Mouse (Mus musculus) lung, embryonic 14.5 days (tissue): ENCODE data around the gene Ccdc96. TPM values are rescaled to one million over a fixed set of nuclear protein-coding genes. Genes with fewer than 3 reads are reported as not detected.
A peak's percentile ranks its signal among the peaks of the same experiment; 100 is the strongest.

ENCODE experiments used
- ATAC-seq: fragments of 200-750 bp; cut with Nextera tagmentation; 2 replicates; pipeline ENCODE4 v1.8.0; 2017; ENCODE audit warnings: mild to moderate bottlenecking, moderate TSS enrichment, moderate library complexity; ENCODE audit not compliant: insufficient read depth
- DNase-seq: peaks from one replicate; pipeline ENCODE4 v3.0.0-alpha.2; 2015
- H3K27ac ChIP-seq: fragments of 300-500 bp; sonication (generic); 2 replicates; pipeline ENCODE4 v1.5.1; 2014; ENCODE audit warnings: low read depth, mild to moderate bottlenecking, moderate library complexity
- H3K27me3 ChIP-seq: fragments of 300-500 bp; sonication (generic); 2 replicates; pipeline ENCODE4 v1.6.1; 2014; ENCODE audit warnings: low read length, control low read depth; ENCODE audit not compliant: insufficient read depth
- H3K36me3 ChIP-seq: fragments of 300-500 bp; sonication (generic); 2 replicates; pipeline ENCODE4 v1.6.1; 2014; ENCODE audit warnings: control low read depth; ENCODE audit not compliant: insufficient read depth
- H3K4me1 ChIP-seq: fragments of 300-500 bp; sonication (generic); 2 replicates; pipeline ENCODE4 v1.6.1; 2014; ENCODE audit warnings: antibody characterized with exemption, control low read depth; ENCODE audit not compliant: insufficient read depth
- H3K4me2 ChIP-seq: fragments of 300-500 bp; sonication (generic); 2 replicates; pipeline ENCODE4 v1.6.1; 2014; ENCODE audit warnings: mild to moderate bottlenecking
- H3K4me3 ChIP-seq: fragments of 300-500 bp; sonication (generic); 2 replicates; pipeline ENCODE4 v1.5.1; 2014; ENCODE audit warnings: low read depth, low read length
- H3K9ac ChIP-seq: fragments of 300-500 bp; sonication (generic); 2 replicates; pipeline ENCODE4 v1.6.1; 2014
- H3K9me3 ChIP-seq: fragments of 300-500 bp; sonication (generic); 2 replicates; pipeline ENCODE4 v1.6.1; 2016; ENCODE audit warnings: low read depth, low read length, control low read depth
- CTCF ChIP-seq: IDR thresholded peaks from 2 replicates; pipeline ENCODE4 v1.5.1; 2016; ENCODE audit warnings: antibody characterized with exemption, low read depth
- WGBS: fragments of 180-500 bp; shearing (Covaris S2); extraction: QIAGEN DNeasy Blood & Tissue Kit; methylation state at CpG from one replicate; pipeline ENCODE4 v1.1.7; 2014; 5-methylcytosine and 5-hydroxymethylcytosine counted together
- polyA plus RNA-seq: library from polyadenylated mRNA; unstranded; fragments of >200 nt; fragmentation: Nextera tagmentation; extraction: Ambion mirVana; gene quantifications from 2 replicates; pipeline ENCODE4 v1.2.1, GENCODE M21; 2014

Gene Ccdc96
- polyA plus RNA-seq, 1 experiment from 2014 or later: 0.28 TPM

DNA sequence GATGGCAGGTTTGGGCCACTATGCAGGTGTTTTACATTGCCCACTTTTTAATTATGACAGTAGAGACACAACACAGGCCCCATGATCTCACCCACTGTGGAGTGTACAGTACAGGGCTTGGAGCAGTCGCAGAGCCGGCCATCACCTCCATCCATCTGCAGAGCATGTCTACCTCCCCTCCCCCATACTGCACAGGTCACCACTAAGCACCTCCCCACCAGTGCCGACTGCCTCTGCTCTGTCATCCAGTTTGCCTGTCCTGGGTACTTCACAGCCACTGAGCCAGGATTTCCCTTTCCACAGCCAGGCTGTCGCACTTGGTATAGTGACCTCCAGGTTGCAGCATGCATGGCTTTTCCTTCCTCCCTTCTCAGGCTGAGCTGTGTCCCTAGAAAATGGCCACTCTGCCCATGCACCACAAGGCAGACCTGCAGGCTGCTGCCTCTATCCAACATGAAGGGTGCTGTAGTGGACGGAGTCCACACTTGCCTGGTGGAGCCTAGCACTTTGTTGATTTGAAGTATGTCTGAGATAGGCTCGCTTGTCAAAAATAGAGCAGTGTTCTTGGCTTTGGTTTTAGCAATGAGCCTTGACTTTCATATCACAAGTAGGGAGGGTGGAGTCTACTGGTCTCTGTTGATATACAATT, 34.6 kb upstream of the Ccdc96 start:
- H3K27ac ChIP-seq: no peak overlapping the region
- 50% methylated on average over 6 of the region's 6 CpGs for WGBS

GRCm38 (mm10) chr5:36451119-36451518, 33.3 kb upstream of the Ccdc96 start:
- DNase-seq (peak; percentile 47), ATAC-seq (no peak; the same call in 1 of the 2 replicates)
- no peaks in the 10 kb centered on the region for H3K9me3 ChIP-seq
- no peaks in the 10 kb centered on the region for H3K4me1 ChIP-seq
- H3K9ac ChIP-seq: no peak overlapping the region
- no peaks in the 10 kb centered on the region for H3K36me3 ChIP-seq
- TF ChIP-seq CTCF: no peak
- 16% methylated on average over 8 of the region's 10 CpGs for WGBS
- no peak overlapping the region for H3K4me3 ChIP-seq
- H3K27ac ChIP-seq: no peak overlapping the region
- no peaks in the 10 kb centered on the region; the same call in 1 of the 2 replicates for H3K27me3 ChIP-seq
- H3K4me2 ChIP-seq: no peak overlapping the region

More for the DNA sequence above, 34.6 kb upstream of the Ccdc96 start:
- Histone ChIP-seq H3K9me3 (no peaks in the 10 kb centered on the region), H3K4me2 (no peak overlapping the region), H3K36me3 (no peaks in the 10 kb centered on the region), H3K4me1 (no peaks in the 10 kb centered on the region), H3K9ac (no peak overlapping the region), H3K27me3 (peaks cover 5% of the 10 kb centered on the region; the same call in 1 of the 2 replicates), H3K4me3 (no peak overlapping the region)
- ATAC-seq (no peak), DNase-seq (no peak)
- no peak for TF ChIP-seq CTCF

DNA sequence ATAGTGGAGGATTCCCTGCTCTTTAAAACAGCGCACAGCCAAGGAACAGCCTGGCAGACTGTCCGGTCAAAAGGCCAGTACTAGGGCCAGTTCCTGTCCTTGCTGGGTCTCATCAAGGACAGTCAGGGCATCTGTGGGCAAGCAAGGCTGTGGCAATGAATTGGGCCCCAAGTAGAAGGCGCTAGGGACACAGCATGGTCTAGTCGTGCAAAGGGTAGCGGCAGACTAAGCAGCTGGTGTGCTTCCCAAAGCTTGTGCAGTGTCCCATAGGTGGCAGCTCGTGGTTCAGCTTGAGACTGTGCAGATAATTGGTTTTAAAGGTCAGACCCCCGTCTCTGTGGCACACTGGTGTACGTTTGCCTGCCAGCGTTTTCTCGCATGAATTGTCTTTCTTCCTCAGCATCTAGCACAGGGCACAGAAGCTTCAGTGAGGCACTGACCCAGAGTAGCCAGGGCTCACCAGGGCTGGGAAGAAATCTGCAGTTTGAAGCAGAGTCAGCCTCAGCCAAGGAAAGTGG, 32.5 kb upstream of the Ccdc96 start:
- no peaks in the 10 kb centered on the region for H3K4me1 ChIP-seq
- no peak overlapping the region for H3K27ac ChIP-seq
- peaks cover 4% of the 10 kb centered on the region; the same call in 1 of the 2 replicates for H3K27me3 ChIP-seq
- H3K9ac ChIP-seq: no peak overlapping the region
- ATAC-seq (no peak), DNase-seq (no peak)
- 74% methylated on average over 10 of the region's 10 CpGs for WGBS
- H3K36me3 ChIP-seq: no peaks in the 10 kb centered on the region
- no peak overlapping the region for H3K4me2 ChIP-seq
- no peak for TF ChIP-seq CTCF
- no peak overlapping the region for H3K4me3 ChIP-seq
- H3K9me3 ChIP-seq: no peaks in the 10 kb centered on the region

- DNase-seq (no peak), ATAC-seq (no peak)
These were observed 31.6 kb upstream of the Ccdc96 start for GRCm38 (mm10) chr5:36452821-36453220.

GRCm38 (mm10) chr5:36457706-36458105, 26.7 kb upstream of the Ccdc96 start:
- Histone ChIP-seq H3K4me3 (no peak overlapping the region), H3K4me1 (no peaks in the 10 kb centered on the region), H3K9me3 (no peaks in the 10 kb centered on the region), H3K27me3 (peaks cover 4% of the 10 kb centered on the region; the same call in 1 of the 2 replicates), H3K4me2 (no peak overlapping the region), H3K27ac (no peak overlapping the region), H3K36me3 (no peaks in the 10 kb centered on the region), H3K9ac (no peak overlapping the region)
- no peak for TF ChIP-seq CTCF
- WGBS: 70% methylated on average over 4 of the region's 4 CpGs
- DNase-seq (no peak), ATAC-seq (no peak)

More at GRCm38 (mm10) chr5:36452821-36453220, 31.6 kb upstream of the Ccdc96 start:
- Histone ChIP-seq H3K9ac (no peak overlapping the region), H3K27me3 (peaks cover 4% of the 10 kb centered on the region; the same call in 1 of the 2 replicates), H3K36me3 (no peaks in the 10 kb centered on the region), H3K27ac (no peak overlapping the region), H3K4me1 (no peaks in the 10 kb centered on the region), H3K4me3 (no peak overlapping the region), H3K4me2 (no peak overlapping the region), H3K9me3 (no peaks in the 10 kb centered on the region)
- TF ChIP-seq CTCF: no peak
- WGBS: 67% methylated on average over 6 of the region's 6 CpGs

DNA sequence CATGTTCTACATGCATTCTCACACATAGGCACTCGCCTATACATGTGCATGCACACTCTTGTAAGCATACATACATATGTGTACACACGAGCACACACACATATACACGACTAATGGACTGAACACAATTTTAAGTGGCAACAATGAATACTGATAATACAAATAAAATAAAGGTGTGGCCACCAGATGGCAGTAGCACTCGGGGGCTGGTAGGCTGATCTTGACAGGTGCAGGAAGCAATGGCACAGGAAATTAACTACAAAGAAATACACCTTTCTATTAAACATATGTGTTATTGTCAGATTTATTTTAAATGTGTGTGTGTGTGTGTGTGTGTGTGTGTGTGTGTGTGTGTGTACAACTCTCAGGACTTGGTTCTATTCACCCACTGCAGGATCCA, 25.5 kb upstream of the Ccdc96 start:
- H3K4me3 ChIP-seq: no peak overlapping the region
- ATAC-seq (no peak), DNase-seq (peak; percentile 67)
- no peaks in the 10 kb centered on the region for H3K36me3 ChIP-seq
- WGBS: 9% methylated on average over 4 of the region's 4 CpGs
- H3K4me1 ChIP-seq: no peaks in the 10 kb centered on the region
- peaks cover 4% of the 10 kb centered on the region; the same call in 1 of the 2 replicates for H3K27me3 ChIP-seq
- H3K9me3 ChIP-seq: no peaks in the 10 kb centered on the region
- TF ChIP-seq CTCF: peak; percentile 70
- H3K4me2 ChIP-seq: no peak overlapping the region
- no peak overlapping the region for H3K9ac ChIP-seq
- H3K27ac ChIP-seq: no peak overlapping the region

DNA sequence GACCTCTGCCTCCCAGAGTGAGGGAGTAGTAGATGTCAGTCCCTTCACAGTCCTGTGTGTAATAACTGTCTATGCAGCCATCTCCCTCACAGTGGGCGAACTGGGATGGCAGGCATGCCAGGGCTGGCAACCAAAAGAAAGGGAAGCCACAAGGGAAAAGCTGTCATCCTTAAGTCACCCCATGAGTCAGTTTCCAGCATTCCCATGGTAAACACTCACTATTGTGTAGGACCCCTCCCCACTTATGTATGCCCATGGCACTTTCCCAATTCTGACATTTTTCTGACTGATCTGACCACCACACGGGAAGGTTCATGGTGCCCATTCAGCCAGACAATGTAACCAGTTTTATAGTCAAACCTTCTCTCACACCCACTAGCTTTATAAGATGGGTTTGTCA, 23.7 kb upstream of the Ccdc96 start:
- H3K36me3 ChIP-seq: no peaks in the 10 kb centered on the region
- peaks cover 4% of the 10 kb centered on the region; the same call in 1 of the 2 replicates for H3K27me3 ChIP-seq
- no peak overlapping the region for H3K27ac ChIP-seq
- DNase-seq (no peak), ATAC-seq (no peak)
- 85% methylated on average over 2 of the region's 2 CpGs for WGBS
- H3K4me1 ChIP-seq: peaks cover 2% of the 10 kb centered on the region; the same call in 1 of the 2 replicates
- no peak for TF ChIP-seq CTCF
- H3K9ac ChIP-seq: no peak overlapping the region
- H3K4me3 ChIP-seq: no peak overlapping the region
- no peak overlapping the region for H3K4me2 ChIP-seq
- H3K9me3 ChIP-seq: no peaks in the 10 kb centered on the region
